Mouse (Mus musculus) forebrain, postnatal 0 days (tissue): ENCODE results near the gene Med21. TPM values are rescaled to one million over a fixed set of nuclear protein-coding genes. Genes with fewer than 3 reads are reported as not detected.

Experiments used
- ATAC-seq: fragments of 200-750 bp; cut with Nextera tagmentation; 2 replicates; pipeline ENCODE4 v1.8.0; 2017; ENCODE audit warnings: mild to moderate bottlenecking, moderate library complexity
- DNase-seq: peaks from one replicate; pipeline ENCODE4 v3.0.0-alpha.2; 2015
- H3K27ac ChIP-seq: fragments of 300-500 bp; sonication (generic); 2 replicates; pipeline ENCODE4 v1.5.1; 2014; ENCODE audit warnings: low read depth, mild to moderate bottlenecking, antibody characterized with exemption, low read length, moderate library complexity, mixed read lengths
- H3K27me3 ChIP-seq: fragments of 300-500 bp; sonication (generic); 2 replicates; pipeline ENCODE4 v1.6.1; 2014; ENCODE audit warnings: mild to moderate bottlenecking, low read length, mixed read lengths; ENCODE audit not compliant: insufficient read depth
- H3K36me3 ChIP-seq: fragments of 300-500 bp; sonication (generic); 2 replicates; pipeline ENCODE4 v1.6.1; 2014; ENCODE audit warnings: mild to moderate bottlenecking, moderate library complexity; ENCODE audit not compliant: insufficient read depth
- H3K4me1 ChIP-seq: fragments of 300-500 bp; sonication (generic); 2 replicates; pipeline ENCODE4 v1.6.1; 2014; ENCODE audit warnings: antibody characterized with exemption; ENCODE audit not compliant: insufficient read depth
- H3K4me2 ChIP-seq: fragments of 300-500 bp; sonication (generic); 2 replicates; pipeline ENCODE4 v1.6.1; 2014; ENCODE audit warnings: low read depth, mild to moderate bottlenecking, moderate library complexity
- H3K4me3 ChIP-seq: fragments of 300-500 bp; sonication (generic); 2 replicates; pipeline ENCODE4 v1.5.1; 2014; ENCODE audit warnings: low read depth, low read length, mixed read lengths
- H3K9ac ChIP-seq: fragments of 300-500 bp; sonication (generic); 2 replicates; pipeline ENCODE4 v1.6.1; 2014; ENCODE audit warnings: mild to moderate bottlenecking
- H3K9me3 ChIP-seq: fragments of 300-500 bp; sonication (generic); 2 replicates; pipeline ENCODE4 v1.6.1; 2016; ENCODE audit warnings: low read length
- CTCF ChIP-seq: sonication (generic); IDR thresholded peaks from 2 replicates; pipeline ENCODE4 v1.5.1; 2016; ENCODE audit warnings: antibody characterized with exemption, control low read depth, low read depth
- WGBS: fragments of 180-500 bp; shearing (Covaris S2); extraction: QIAGEN DNeasy Blood & Tissue Kit; methylation state at CpG from one replicate; pipeline ENCODE4 v1.1.7; 2014; 5-methylcytosine and 5-hydroxymethylcytosine counted together
- polyA plus RNA-seq: library from polyadenylated mRNA; unstranded; fragments of >200 nt; fragmentation: Nextera tagmentation; extraction: Ambion mirVana; gene quantifications from 2 replicates; pipeline ENCODE4 v1.2.1, GENCODE M21; 2015
- total RNA-seq: library from RNA; depleted of rRNA; stranded (reverse); fragments of >200 nt; gene quantifications from 2 replicates; pipeline ENCODE4 v1.2.3, GENCODE M21; 2014

Med21 gene
- total and polyA plus RNA-seq, 2 experiments from 2014 or later: 65.2 to 112 TPM

DNA sequence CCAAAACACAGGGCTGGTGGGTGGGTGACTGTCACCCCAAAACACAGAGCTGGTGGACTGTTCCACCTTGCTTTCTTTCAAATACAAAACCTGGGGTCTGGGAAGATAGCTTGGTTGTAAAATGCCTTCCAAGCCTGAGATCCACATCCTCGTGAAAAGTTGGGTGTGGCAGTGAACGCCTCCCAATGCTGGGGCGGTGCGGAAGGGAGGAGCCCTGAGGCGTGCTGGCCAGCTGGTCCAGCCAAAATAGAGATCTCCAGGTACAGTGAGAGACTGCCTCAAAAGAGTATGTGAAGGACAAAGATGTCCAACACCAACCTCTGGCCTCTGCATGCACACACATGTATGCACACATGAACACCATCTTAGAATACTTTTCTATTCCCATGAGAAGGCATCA, 27.8 kb upstream of the Med21 start:
- H3K4me2 ChIP-seq: no peak overlapping the region
- H3K27ac ChIP-seq: no peak overlapping the region
- DNase-seq (no peak), ATAC-seq (no peak)
- WGBS: 95% methylated on average over 5 of the region's 5 CpGs
- no peaks in the 10 kb centered on the region for H3K27me3 ChIP-seq
- no peak overlapping the region for H3K4me3 ChIP-seq
- H3K4me1 ChIP-seq: no peaks in the 10 kb centered on the region
- no peak overlapping the region for H3K9ac ChIP-seq
- peaks cover 67% of the 10 kb centered on the region for H3K36me3 ChIP-seq
- H3K9me3 ChIP-seq: no peaks in the 10 kb centered on the region
- TF ChIP-seq CTCF: no peak

DNA sequence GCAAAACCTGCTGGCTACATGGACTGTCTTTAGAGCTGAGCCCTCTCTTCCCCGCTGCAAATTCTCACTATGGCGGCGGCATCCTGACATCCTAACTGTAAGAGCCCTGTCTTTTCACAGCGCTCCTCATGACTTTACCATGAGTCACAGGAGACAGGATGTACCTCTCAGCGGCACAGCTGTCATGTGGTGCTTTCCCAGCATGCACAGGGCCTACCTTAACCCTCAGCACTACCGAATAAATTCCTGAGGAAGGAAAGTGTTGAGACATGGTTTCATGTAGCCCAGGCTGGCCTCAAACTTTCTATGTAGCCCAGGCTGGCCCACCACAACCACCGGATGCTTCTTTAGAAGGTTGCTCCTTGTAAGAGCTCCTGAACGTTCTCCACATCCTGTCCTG, 26.5 kb upstream of the Med21 start:
- H3K9me3 ChIP-seq: no peaks in the 10 kb centered on the region
- no peak overlapping the region for H3K4me3 ChIP-seq
- peaks cover 55% of the 10 kb centered on the region for H3K36me3 ChIP-seq
- no peaks in the 10 kb centered on the region for H3K4me1 ChIP-seq
- H3K27ac ChIP-seq: no peak overlapping the region
- ATAC-seq (no peak), DNase-seq (no peak)
- TF ChIP-seq CTCF: no peak
- H3K4me2 ChIP-seq: no peak overlapping the region
- H3K9ac ChIP-seq: no peak overlapping the region
- 93% methylated on average over 8 of the region's 8 CpGs for WGBS
- H3K27me3 ChIP-seq: no peaks in the 10 kb centered on the region

DNA sequence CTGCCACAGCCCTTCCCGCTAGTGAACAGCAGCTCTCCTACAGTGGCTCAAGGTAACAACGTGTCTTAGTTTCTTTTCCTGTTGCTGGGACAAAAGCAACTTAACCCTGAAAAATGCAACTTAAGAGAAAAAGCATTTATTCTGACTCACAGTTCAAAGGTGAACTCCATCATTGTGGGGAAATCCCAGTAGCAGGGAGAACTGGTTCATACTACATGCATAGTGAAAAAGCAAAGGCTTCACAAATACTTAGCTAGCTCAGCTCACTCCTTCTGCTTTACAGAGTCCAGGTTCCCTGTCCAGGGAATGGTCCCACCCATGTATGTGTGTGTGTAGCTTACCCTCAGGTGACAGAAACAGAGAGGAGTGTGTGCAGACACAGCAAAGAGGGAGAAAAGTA, 25.7 kb upstream of the Med21 start:
- ATAC-seq (no peak), DNase-seq (no peak)
- peaks cover 55% of the 10 kb centered on the region for H3K36me3 ChIP-seq
- WGBS: 92% methylated on average over 2 of the region's 2 CpGs
- H3K27ac ChIP-seq: no peak overlapping the region
- no peak overlapping the region for H3K4me2 ChIP-seq
- no peaks in the 10 kb centered on the region for H3K27me3 ChIP-seq
- no peaks in the 10 kb centered on the region for H3K4me1 ChIP-seq
- no peak overlapping the region for H3K9ac ChIP-seq
- TF ChIP-seq CTCF: no peak
- no peaks in the 10 kb centered on the region for H3K9me3 ChIP-seq
- no peak overlapping the region for H3K4me3 ChIP-seq

DNA sequence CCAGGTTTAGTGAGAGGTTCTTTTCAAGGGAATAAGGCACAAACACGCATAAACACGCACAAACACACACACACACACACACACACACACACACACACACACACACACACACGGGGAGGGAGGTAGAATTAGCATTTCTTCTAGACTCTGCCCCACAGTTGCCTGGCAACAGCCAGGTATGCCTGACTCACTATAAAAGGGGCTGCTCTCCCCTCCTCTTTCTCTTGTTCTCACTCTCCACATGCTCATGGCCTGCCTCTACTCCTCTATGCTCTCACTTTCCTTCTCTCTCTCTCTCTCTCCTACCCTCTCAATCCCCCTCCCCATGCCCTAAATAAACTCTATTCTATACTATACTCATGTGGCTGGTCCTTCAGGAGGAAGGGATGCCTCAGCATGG, 14.2 kb upstream of the Med21 start:
- no peaks in the 10 kb centered on the region for H3K9me3 ChIP-seq
- no peak overlapping the region for H3K9ac ChIP-seq
- 49% methylated on average over 3 of the region's 3 CpGs for WGBS
- H3K27me3 ChIP-seq: no peaks in the 10 kb centered on the region
- peak; percentile 31 for DNase-seq
- TF ChIP-seq CTCF: no peak
- peak; percentile 83 for ATAC-seq
- H3K36me3 ChIP-seq: peaks cover 8% of the 10 kb centered on the region
- no peak overlapping the region for H3K27ac ChIP-seq
- no peak overlapping the region for H3K4me2 ChIP-seq
- no peak overlapping the region for H3K4me3 ChIP-seq
- H3K4me1 ChIP-seq: peaks cover 8% of the 10 kb centered on the region; the same call in 1 of the 2 replicates

DNA sequence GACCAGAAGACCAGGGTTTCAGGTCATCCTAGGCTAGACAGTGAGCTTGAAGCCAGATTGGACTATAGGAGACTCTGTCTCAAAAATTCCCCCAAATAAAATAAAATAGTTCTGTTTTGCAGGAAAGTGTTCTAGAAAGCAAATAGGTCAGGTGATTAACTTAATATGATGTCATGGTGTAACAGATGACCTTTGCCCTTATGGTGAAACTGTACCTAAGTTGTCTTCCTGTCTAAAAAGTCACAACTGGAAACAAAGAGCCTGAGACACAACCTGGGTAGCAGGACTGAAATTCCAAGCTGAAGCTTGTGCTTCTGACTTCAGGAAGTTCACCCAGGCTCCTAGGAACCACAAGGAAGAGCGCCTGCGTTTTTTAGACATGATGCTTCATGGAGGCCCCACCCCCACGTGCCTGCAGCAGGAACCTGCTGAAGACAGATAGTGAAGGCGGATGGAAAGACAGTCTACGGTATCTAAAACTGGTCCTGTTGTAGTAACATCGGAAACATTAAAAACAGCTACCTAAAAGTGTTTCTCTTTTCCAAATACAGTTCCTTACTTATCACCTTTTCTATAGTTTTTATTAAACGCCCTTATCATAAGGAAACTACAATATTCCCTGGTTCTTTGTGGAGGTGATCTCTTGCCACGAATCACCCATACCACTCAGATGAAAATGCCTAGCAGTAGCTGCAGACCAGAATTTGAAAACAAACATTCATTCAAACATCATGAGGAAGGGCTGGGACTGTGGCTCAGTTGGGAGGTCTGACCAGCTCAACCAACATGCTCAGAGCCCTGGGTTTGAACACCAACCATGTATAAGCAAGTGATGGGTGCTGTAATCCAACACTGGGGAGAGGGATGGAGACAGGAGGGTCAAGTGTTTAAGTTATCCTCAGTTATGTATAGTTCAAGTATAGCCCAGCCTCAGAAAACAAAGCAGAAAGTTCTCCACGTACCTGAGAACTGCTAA, 12.3 kb upstream of the Med21 start:
- no peak for DNase-seq
- peaks cover 8% of the 10 kb centered on the region; the same call in 1 of the 2 replicates for H3K4me1 ChIP-seq
- H3K27me3 ChIP-seq: no peaks in the 10 kb centered on the region
- no peaks in the 10 kb centered on the region for H3K9me3 ChIP-seq
- no peak overlapping the region for H3K27ac ChIP-seq
- 86% methylated on average over 9 of the region's 9 CpGs for WGBS
- no peak for ATAC-seq
- H3K9ac ChIP-seq: no peak overlapping the region
- H3K36me3 ChIP-seq: no peaks in the 10 kb centered on the region
- no peak for TF ChIP-seq CTCF
- H3K4me3 ChIP-seq: no peak overlapping the region
- H3K4me2 ChIP-seq: no peak overlapping the region

DNA sequence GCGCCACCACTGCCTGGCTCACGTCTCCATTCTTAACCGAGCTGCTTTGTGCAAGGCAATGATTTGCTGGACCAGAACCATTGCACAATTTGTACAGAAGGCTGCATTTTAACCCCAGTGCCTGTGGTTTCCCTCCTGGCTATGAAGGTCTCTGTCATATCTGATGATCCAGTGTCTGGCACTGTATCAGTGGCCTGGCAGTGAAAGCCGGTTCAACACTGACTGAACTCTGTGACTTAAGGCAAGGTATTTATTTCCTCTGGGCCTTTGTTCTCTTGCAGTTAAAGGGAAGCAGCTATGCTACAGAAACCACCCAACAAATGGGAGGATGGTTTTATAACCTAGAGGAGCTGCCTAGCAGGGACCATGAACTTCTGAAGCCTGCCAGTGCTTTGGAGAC, 11.4 kb upstream of the Med21 start:
- H3K36me3 ChIP-seq: no peaks in the 10 kb centered on the region
- no peak overlapping the region for H3K4me2 ChIP-seq
- ATAC-seq: no peak
- H3K4me3 ChIP-seq: no peak overlapping the region
- 83% methylated on average over 4 of the region's 4 CpGs for WGBS
- peaks cover 8% of the 10 kb centered on the region; the same call in 1 of the 2 replicates for H3K4me1 ChIP-seq
- H3K9ac ChIP-seq: no peak overlapping the region
- H3K27ac ChIP-seq: no peak overlapping the region
- no peaks in the 10 kb centered on the region for H3K9me3 ChIP-seq
- DNase-seq: no peak
- H3K27me3 ChIP-seq: no peaks in the 10 kb centered on the region
- TF ChIP-seq CTCF: no peak

DNA sequence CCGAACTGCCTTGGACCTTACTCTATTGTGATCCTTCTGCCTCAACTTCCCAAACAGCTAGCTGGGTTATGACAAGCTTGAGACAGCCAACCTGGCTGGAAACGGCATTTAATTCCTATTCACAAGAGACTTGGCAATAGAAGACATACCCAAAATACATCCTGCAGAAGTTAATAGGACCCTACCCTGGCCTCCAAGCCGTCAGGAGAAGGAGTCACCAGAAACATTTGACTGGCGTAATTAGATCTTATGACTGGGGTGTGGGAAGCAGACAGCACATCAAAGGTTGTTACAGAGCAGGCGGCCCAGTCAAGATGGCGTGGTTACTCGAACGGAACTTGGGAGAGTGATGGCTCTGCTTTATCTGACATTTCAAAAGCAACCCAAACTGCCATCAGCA, 10.5 kb upstream of the Med21 start:
- H3K27ac ChIP-seq: no peak overlapping the region
- no peak for TF ChIP-seq CTCF
- no peak overlapping the region for H3K4me3 ChIP-seq
- H3K4me2 ChIP-seq: no peak overlapping the region
- ATAC-seq: no peak
- no peak for DNase-seq
- H3K4me1 ChIP-seq: peaks cover 8% of the 10 kb centered on the region; the same call in 1 of the 2 replicates
- H3K27me3 ChIP-seq: no peaks in the 10 kb centered on the region
- no peaks in the 10 kb centered on the region for H3K36me3 ChIP-seq
- H3K9ac ChIP-seq: no peak overlapping the region
- H3K9me3 ChIP-seq: no peaks in the 10 kb centered on the region
- 77% methylated on average over 8 of the region's 8 CpGs for WGBS
